Mouse (Mus musculus) retina, embryonic 14.5 days (tissue): ENCODE data around the gene Fbln5.

Source experiments
- DNase-seq: peaks from one replicate; pipeline ENCODE4 v3.0.0-alpha.2; 2015; ENCODE audit warnings: low spot score

Gene Fbln5

GRCm38 (mm10) chr12:101810515-101810914, 8.3 kb downstream of the Fbln5 start:
- no peak for DNase-seq

GRCm38 (mm10) chr12:101807400-101807799, 11.5 kb downstream of the Fbln5 start:
- DNase-seq, result no peak

- DNase-seq, result no peak
Measured at GRCm38 (mm10) chr12:101802445-101802844, 16.4 kb downstream of the Fbln5 start.

GRCm38 (mm10) chr12:101801744-101802143, 17.1 kb downstream of the Fbln5 start:
- DNase-seq, result no peak

- DNase-seq, result no peak
Measured at GRCm38 (mm10) chr12:101801051-101801450, 17.8 kb downstream of the Fbln5 start.

- no peak for DNase-seq
Measured at GRCm38 (mm10) chr12:101798189-101798922, 20.5 kb downstream of the Fbln5 start.

GRCm38 (mm10) chr12:101794458-101794857, 24.4 kb downstream of the Fbln5 start:
- DNase-seq, result no peak

- no peak for DNase-seq
Measured at GRCm38 (mm10) chr12:101793221-101793621, 25.6 kb downstream of the Fbln5 start.

GRCm38 (mm10) chr12:101792684-101793083, 26.2 kb downstream of the Fbln5 start:
- DNase-seq, result no peak

GRCm38 (mm10) chr12:101789767-101790166, 29.1 kb downstream of the Fbln5 start:
- DNase-seq, result no peak

GRCm38 (mm10) chr12:101789250-101789649, 29.6 kb downstream of the Fbln5 start:
- no peak for DNase-seq

- DNase-seq, result no peak
Measured at GRCm38 (mm10) chr12:101782787-101783186, 36.1 kb downstream of the Fbln5 start.

GRCm38 (mm10) chr12:101780915-101781314, 37.9 kb downstream of the Fbln5 start:
- DNase-seq, result no peak

GRCm38 (mm10) chr12:101777613-101778325, 41.1 kb downstream of the Fbln5 start:
- DNase-seq, result no peak

- DNase-seq, result no peak
Measured at GRCm38 (mm10) chr12:101776383-101776782, 42.5 kb downstream of the Fbln5 start.

- DNase-seq, result no peak
Measured at GRCm38 (mm10) chr12:101774116-101774515, 44.7 kb downstream of the Fbln5 start.

- no peak for DNase-seq
Measured at GRCm38 (mm10) chr12:101772962-101773361, 45.9 kb downstream of the Fbln5 start.

- no peak for DNase-seq
Measured at GRCm38 (mm10) chr12:101770283-101771015, 48.4 kb downstream of the Fbln5 start.

- DNase-seq, result no peak
Measured at GRCm38 (mm10) chr12:101767306-101768053, 51.4 kb downstream of the Fbln5 start.

GRCm38 (mm10) chr12:101766228-101766852, 52.5 kb downstream of the Fbln5 start:
- DNase-seq, result peak; percentile 4

- no peak for DNase-seq
Measured at GRCm38 (mm10) chr12:101764870-101765269, 54.0 kb downstream of the Fbln5 start.

- no peak for DNase-seq
Measured at GRCm38 (mm10) chr12:101763065-101763464, 55.8 kb downstream of the Fbln5 start.
